Mouse (Mus musculus) brain, embryonic 18.5 days (tissue): ENCODE measurements around the gene Sox12.
"Not testable (repeated sequence)": the region's sequence is repeated elsewhere in the genome, so short reads cannot be mapped to it uniquely, and the experiment has no call there.

Experiments used
- DNase-seq: peaks from one replicate; pipeline ENCODE4 v3.0.0-alpha.2; 2012; ENCODE audit warnings: low read depth, low spot score

Gene Sox12

GRCm38 (mm10) chr2:152359616-152360015 is 38.2 kb downstream of the Sox12 start:
- no peak for DNase-seq

- DNase-seq, result not testable (repeated sequence)
These were observed 38.9 kb downstream of the Sox12 start for GRCm38 (mm10) chr2:152358977-152359376.

- DNase-seq, result no peak
These were observed 40.6 kb downstream of the Sox12 start for GRCm38 (mm10) chr2:152357254-152357653.

GRCm38 (mm10) chr2:152349842-152350540 is 47.9 kb downstream of the Sox12 start:
- no peak for DNase-seq

- DNase-seq, result no peak
These were observed 48.7 kb downstream of the Sox12 start for GRCm38 (mm10) chr2:152349205-152349604.

DNA sequence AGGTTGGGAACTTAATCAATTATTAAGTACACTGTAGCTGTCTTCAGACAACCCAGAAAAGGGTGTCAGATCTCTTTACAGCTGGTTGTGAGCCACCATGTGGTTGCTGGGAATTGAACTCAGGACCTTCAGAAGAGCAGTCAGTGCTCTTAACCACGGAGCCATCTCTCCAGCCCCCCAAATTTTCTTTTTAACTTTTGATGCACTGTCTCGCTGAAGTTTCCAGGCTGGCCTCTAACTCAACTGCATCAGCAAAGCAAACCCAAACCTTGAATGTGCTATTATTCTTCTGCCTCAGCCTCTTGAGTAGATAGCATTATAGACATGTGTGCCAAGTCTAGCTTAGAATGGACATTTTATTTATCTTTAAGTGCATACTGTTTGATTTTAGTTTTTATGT is 50.1 kb downstream of the Sox12 start:
- DNase-seq, result no peak

DNA sequence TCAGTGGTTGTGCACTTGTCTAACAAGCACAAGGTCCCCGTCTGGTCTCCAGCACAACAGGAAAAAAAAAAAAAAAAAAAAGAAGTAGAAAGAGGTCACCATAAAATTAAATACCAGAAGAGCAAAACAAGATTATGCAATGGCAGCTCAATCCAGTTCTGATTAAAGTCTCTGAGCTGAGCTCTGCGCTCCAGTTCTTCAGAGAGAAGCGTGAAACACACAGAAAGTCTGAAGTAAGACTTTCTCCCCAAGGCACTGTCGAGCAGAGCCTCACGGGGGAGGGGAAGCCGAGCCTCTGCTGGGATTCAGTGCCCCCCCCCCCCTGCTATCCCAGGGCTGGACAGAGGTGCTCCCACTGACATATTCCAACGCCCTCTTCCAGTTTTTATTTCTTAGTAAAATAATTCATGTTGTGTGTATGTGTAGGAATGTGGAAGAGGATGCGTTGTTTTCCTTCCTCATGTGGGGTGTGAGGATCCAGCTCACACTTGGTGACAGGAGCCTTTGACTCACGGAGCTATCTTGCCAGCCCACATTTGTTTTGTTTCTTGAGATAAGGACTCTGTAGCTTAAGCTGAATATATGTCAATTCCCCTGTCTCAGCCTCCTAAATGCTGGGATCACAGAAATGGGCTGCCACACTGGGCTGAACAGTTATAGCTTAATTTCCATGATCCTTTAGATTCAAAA is 50.9 kb downstream of the Sox12 start:
- no peak for DNase-seq

DNA sequence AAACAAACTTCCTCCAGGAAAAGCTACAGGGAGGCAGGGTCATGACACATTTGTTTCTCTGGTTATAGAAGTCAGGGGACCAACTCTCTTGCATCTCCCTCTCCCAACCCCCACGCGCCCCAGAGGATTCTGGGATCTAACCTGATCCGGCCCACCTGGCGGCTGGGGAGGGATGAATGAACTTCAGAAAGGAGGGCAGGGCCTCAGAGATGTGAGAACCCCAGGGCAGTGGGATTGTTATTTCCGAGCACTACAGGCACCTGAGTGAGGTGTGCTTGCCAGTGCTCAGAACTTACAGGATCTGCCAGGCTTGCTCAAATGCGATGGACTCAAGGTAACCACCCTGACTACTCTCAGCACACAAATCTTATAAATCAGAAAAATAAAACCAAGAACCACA is 52.5 kb downstream of the Sox12 start:
- no peak for DNase-seq

DNA sequence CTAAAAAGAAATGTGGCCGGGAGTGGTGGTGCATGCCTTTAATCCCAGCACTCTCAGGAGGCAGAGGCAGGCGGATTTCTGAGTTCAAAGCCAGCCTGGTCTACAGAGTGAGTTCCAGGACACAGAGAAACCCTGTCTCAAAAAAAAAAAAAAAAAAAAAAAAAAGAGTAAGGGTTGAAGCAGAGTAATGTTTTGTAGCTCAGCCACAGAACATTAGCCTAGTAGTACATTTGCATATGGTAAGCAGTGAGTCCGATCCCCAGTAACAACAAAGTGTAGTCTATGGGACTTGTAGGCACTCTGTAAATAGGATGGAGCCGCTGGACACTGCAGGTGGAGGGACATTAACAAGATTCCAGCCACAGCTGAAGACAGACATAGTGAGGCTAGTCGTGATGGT is 53.0 kb downstream of the Sox12 start:
- no peak for DNase-seq

DNA sequence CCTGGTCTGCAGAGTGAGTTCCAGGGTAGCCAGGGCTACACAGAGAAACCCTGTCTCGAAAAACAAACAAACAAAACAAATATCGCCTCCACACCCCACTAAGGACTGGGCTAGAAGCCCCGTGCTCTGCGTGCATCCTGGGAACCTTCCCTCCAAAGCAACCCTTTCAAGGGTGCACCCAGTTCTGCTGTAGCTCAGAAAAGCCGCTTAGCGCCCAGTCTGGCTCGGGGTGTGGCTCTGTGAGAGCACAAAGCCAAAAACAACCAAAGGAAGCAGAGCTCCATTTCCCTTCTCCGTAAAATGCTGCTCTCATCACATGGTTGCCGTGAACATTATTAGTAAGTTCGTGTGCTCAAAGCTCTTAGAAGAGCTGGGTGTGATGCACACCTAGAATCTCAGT is 53.5 kb downstream of the Sox12 start:
- DNase-seq, result no peak
